Mouse (Mus musculus) heart, postnatal 25 days (tissue): Measurements from ENCODE around the gene Mab21l2. TPM values are rescaled to one million over a fixed set of nuclear protein-coding genes. Genes with fewer than 3 reads are reported as not detected.

Experiments used
- DNase-seq: peaks from one replicate; pipeline ENCODE4 v3.0.0; 2022; ENCODE audit warnings: low spot score
- intact Hi-C: fragments of 180-260 bp; cut with DNase I; formaldehyde crosslinking; loops from one replicate; pipeline ENCODE4 v1.15.1; 2025
- total RNA-seq, 2 experiments: library from RNA; stranded (reverse); gene quantifications; 2 replicates each; pipeline ENCODE4 v1.2.3; 2021

The Mab21l2 gene
- total RNA-seq: under 1 TPM in 1 of 2 experiments, not detected in 1; 0.20 TPM

- no peak for DNase-seq
- intact Hi-C loops: no loop called here
Observed at GRCm38 (mm10) chr3:86548091-86549015, at the start of gene Mab21l2. Gene Mab21l2, minus strand, starts transcription at chr3:86548629.

DNA sequence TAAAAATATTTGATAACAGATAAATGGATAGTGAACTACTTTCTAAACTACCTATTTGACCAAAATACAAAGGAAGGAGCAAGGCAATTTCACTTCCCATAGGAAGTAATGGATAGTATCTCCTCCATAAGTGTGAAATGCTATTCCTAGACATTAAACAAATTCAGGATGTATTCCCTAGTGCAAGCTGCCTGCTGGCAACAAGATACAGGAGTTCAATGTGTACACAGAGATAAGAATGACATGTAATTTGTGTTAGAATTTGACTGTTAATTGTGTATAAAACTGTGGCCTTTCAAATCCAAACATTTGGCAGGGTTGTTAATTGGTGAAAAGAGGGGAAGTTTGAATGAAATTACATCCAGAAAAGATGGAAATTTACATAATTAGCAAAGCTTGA, 26.9 kb upstream of the Mab21l2 start:
- intact Hi-C loops: no loop called here
- no peak for DNase-seq

DNA sequence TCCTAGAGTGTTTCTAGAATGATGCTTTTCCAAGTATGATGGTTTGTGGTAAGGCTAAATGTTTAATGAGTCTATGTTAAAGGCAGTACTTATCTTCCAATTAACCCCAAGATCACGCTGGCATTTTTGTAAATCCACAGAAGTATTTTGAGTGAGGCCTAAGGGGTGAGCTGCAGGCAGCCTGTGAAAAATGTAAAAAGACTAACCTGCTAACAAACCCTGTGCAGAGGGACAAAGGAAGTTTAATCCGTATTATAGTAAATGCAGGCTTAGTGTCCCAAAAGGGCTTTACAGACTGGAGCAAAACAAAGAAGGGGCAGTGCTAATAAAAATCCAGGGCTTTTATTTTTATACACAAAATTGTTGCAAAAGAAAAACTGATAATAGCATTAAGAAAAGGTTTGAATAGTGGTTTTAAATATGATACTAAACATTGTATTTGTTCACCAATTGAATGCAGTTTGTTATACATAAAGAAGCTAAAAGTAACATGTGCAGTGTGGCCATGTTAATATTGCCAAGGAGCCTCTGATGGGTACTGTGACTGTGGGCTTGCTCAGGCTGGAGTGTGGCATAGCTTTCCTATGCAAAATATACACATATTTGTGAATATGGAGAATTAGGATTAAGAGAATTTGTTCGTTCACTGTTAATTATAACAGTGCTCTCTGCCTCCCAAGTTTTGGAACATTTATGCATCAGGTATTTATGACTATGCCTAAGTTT, 24.3 kb upstream of the Mab21l2 start:
- no peak for DNase-seq
- intact Hi-C loops: no loop called here

DNA sequence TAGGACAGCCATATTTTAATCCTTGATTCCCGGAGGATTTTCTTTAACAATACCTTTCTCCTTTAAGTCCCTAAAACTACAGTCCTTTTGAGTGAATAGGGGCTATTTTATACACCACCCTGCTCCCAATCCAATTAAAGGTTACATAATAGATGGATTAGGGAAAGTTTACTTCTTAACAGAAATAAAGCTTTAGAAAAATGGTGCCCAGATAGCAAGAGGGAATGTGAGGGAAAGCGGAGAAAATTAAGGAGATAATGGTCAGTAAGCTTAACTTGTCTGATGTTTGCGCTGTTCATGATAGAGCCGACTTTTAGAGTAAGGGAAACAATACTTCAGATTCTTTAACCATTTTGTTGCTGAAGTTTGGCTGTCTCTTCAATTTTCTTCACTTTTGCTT, 23.1 kb upstream of the Mab21l2 start:
- no peak for DNase-seq
- intact Hi-C loops: no loop called here

DNA sequence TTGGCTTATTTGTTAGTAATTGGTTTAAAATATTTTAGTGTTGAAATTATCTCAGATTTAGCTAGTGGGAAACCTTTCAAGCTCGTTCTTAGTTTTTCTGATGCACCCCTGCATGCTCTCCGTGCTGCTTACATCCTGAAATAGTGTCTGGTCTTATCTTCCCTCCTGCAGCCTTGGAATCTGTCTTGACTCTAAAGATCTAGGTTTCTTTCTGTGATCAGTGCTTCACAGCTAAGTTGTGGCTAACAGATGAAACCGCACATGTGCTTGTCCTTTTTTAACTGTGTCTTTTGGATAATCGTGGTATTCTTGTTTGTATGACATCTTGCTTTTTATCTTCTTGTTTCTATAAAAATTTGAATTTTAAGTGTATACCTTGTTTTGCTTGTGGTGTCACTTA, 18.9 kb upstream of the Mab21l2 start:
- intact Hi-C loops: no loop called here

DNA sequence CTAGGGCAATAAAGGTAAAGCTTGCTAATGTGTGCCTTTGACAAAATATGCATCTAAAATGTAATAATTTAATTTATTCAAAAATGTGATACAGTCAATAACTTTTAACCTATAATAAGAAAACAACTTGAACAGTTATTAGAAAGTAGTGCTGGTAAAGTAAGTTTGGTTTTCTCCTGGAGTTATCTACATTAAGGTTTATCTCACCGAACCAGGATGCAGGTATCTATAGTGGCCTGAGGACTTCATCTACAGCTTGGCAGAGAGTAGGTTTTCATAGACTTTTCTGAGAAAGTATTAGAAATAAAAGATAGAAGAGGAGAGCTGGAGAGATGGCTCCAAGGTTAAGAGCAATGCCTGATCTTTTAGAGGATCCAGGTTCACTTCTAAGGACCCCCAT, 13.0 kb upstream of the Mab21l2 start:
- no peak for DNase-seq
- intact Hi-C loops: no loop called here

More for the DNA sequence above, 18.9 kb upstream of the Mab21l2 start:
- no peak for DNase-seq

- DNase-seq: no peak
- intact Hi-C loops: no loop called here
Observed at GRCm38 (mm10) chr3:86561023-86561344, 12.6 kb upstream of the Mab21l2 start.

DNA sequence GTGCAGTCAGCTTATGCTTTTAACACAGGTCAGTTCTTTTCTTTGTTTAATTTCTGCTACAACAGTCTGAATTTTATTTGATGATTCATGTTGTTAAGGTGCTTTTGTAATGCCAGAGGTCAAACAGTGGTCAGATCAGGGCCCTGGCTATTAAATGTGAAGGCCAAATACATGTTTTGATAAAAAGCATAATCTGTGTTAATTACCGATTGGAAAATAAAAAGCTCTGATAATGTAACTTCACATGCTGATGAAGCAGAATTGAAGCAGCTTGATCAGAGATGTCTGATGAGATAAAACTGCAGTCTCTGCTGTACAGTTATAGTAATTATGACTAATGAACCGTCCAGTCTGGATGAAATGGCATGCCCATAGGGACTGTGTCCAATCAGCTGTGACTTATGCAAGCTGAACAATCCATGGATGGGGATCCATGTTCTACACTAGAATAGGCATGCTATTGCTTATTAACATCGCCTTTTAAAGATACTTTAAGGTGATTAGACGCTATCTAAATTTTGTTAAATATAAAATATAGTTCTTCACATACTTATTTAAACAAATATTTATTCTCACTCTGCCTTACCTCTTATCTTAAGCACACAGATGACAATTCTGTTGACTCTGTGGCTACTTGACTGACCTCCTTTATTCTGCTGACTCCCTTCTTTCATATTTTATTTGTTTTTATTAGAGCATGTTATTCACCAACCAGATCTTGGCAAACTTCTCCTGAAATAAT, 12.0 kb upstream of the Mab21l2 start:
- DNase-seq: no peak
- intact Hi-C loops: no loop called here

- DNase-seq: no peak
- intact Hi-C loops: no loop called here
Observed at GRCm38 (mm10) chr3:86559635-86560034, 11.2 kb upstream of the Mab21l2 start.

DNA sequence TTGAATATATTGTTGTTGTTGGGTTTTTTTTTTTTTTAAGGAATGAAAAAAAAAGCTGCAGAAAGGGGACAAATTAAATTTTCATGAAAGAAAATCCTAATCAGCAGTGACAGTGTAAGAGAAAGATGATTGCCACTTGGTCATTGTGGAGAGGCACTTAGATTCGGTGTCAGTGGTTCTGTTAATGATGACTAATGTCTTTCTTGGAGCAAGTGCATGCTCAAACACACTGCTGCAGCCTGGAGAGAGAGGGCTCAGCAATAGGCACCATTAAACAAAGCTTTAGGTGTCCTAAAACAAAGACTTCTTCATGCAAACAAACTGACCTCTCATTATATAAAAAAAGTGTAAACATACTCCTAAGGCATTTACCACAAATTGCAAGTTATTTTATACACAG, 10.5 kb upstream of the Mab21l2 start:
- intact Hi-C loops: no loop called here
- no peak for DNase-seq

GRCm38 (mm10) chr3:86552170-86552569, 3.7 kb upstream of the Mab21l2 start:
- intact Hi-C loops: no loop called here
- no peak for DNase-seq

DNA sequence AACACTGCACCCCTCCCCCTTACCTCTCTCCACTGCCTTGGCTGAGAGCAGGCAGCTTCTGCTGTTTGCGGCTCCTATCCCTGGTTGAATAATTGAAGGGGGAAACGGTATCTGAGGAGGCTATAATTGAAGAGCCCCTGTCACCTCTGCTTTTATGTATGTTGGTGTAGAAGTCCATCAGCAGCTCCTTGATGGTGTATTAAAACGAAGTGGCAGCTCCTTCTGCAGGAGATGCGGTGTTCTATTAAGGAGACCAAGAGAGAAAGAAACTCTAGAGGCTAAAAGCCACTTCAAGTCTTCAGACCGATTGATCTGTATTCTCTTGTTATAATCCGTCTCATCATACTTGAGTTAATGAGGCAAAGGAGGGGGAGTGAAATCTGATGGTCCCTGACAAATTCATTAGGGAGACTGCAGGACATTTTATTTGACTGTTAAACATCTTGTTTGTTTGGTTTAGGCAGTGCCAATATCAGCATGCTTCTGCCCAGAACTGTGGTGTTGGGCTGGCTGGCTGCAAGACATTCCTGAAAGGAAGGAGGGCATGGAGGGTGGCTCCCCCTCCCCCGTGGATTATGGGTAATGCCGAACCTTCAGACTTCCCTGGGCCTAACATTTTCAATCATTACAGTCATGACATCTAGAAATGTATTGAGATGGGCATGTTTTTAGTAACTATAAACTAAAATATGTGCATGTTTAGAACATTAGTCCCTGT, 2.7 kb upstream of the Mab21l2 start:
- intact Hi-C loops: no loop called here
- no peak for DNase-seq

DNA sequence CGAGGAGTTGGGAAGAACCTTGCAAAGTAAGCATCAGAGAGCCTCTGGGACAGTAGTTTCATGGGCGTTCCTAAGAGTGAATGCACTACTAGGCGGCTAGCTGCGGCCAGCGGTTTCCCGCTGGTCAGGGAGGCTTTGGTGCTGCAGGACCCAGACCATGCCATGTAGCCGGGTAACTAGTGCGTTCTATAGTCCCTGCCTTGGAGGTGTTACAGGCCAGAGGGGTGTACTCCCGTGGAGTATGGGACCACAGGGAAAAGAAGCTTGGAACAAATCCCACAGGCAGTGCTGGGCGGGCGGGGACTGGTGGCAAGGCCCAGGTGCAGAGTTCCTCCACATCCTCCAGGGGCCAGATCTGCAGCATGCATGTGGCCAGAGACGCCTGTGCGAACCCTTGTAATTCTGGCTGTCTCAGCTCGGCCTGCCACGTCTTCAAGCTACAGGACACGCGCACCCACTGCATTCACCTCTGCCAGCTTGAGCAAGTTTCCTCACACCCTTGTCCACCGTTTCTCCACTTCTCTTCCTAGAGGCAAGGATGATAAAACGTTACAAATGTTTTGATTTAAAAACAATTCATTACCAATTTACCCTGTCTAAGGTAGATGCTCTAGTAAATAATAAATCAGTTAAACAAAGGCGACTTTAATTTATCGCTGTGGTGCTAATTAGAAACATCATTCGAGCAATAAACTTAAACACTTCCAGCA, 2.0 kb upstream of the Mab21l2 start:
- no peak for DNase-seq
- intact Hi-C loops: no loop called here

DNA sequence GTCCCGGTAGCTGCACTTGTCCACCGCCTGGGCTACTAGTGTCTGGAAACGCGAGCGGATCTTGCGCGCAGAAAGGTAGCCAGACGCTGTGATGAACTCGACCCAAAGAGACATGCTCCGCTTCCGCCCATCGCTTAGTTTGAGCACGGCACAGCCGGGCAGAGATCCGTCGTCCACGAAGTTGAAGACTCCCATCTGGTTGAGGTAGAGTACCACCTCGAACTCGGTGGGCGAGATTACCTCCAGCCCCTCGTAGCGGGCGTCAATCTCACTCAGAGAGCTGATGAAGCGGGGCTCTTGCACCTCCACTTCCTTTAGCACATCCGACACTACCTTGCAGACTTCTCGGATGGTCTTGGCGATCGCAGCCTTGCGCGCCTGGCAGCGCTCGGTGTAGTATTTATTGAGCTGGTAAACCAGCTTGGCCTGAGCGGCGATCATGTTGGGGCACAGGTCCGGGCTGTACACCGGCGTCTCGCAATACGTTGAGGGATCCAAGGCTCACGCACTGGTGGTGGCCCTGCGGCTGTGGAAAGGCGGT, 1.1 kb downstream of the Mab21l2 start:
- intact Hi-C loops: no loop called here
- no peak for DNase-seq

GRCm38 (mm10) chr3:86546471-86547250, 1.8 kb downstream of the Mab21l2 start:
- intact Hi-C loops: no loop called here
- peak; percentile 5 for DNase-seq

GRCm38 (mm10) chr3:86545945-86546344, 2.5 kb downstream of the Mab21l2 start:
- DNase-seq: no peak
- intact Hi-C loops: no loop called here

GRCm38 (mm10) chr3:86544785-86545184, 3.6 kb downstream of the Mab21l2 start:
- intact Hi-C loops: no loop called here
- no peak for DNase-seq

- DNase-seq: no peak
- intact Hi-C loops: no loop called here
Observed at GRCm38 (mm10) chr3:86541863-86542397, 6.5 kb downstream of the Mab21l2 start.
